Mouse (Mus musculus): ENCODE data around the gene Olfr1026.

The Olfr1026 gene

GRCm38 (mm10) chr2:85921258-85921657 is at the start of gene Olfr1026:
Gene Olfr1026 (plus strand): TSS chr2:85921558.
- DNase-seq = no peak

DNA sequence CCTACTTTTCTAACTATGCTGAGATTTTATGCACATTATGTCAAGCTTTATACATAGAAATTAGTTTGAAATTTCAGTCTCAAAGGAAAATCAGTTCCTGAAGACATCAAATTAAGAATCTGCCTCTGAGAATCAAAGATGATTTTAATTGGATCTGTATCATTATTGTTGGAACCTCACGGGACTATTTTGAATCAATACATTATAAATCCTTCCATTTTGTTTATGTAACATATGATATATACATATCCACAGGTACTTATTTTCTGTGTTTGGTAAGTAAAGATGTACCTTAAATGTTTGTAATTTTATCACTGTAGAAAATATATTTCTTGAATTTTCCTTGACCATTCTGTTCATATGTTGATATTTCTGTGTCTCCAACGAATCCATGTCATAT is 36.0 kb upstream of the Olfr1026 start, which contains the start of gene Olfr1023:
TSS of gene Olfr1023 (plus strand) at position 301 of the 400 bp plus-strand sequence.
- no peak for DNase-seq

DNA sequence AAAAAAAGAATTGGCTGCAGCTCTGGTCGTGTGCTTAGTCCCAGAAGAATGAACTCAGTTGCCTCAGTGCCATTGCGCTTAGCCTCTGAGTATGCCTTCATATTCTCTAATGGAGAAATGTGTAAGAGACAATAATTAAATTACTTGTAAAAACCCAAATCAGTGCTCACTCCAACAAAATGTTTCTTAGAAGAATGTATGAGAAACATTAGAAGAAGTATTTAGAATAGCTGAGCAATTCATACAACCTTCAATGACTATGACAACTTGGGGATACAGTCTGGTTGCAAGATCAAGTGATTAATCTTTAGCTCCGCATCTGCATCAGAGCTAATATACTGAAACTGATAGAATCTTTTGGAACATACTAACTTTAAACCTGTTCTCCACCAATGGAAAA is 16.4 kb upstream of the Olfr1026 start, which contains the start of gene Olfr1024:
TSS of gene Olfr1024 (minus strand) at position 101 of the 400 bp plus-strand sequence.
- no peak for DNase-seq

DNA sequence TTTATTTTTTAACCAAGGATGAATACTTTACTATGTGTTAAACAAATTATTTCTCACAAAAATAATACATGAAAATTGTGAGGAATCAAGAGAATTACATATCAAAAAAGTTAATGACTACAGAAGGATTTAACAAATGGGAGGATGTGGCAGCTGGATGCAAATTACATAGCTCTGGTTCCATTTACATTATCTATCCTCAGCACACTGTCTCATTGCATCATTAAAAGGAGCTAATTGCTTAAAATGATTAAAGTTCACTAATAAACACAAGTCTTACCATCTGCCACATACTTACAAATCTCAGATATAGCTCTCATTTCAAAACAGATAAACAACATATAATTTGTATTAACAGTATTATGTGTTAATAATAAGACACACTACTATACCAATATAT is 8.2 kb upstream of the Olfr1026 start:
- no peak for DNase-seq

GRCm38 (mm10) chr2:85914893-85915292 is 6.5 kb upstream of the Olfr1026 start, which contains the start of gene Olfr1025-ps1:
Gene Olfr1025-ps1 (plus strand): TSS chr2:85915193.
- no peak for DNase-seq

GRCm38 (mm10) chr2:85950137-85950536 is 28.8 kb downstream of the Olfr1026 start, which contains the start of gene Olfr1028:
Gene Olfr1028 (plus strand): TSS chr2:85950437.
- no peak for DNase-seq

GRCm38 (mm10) chr2:85973595-85973994 is 52.2 kb downstream of the Olfr1026 start, which contains the start of gene Olfr1029:
Gene Olfr1029 (plus strand): TSS chr2:85973895.
- no peak for DNase-seq
